Mouse (Mus musculus) lung, embryonic 14.5 days (tissue): Measurements from ENCODE around the gene Scarf2. TPM values are rescaled to one million over a fixed set of nuclear protein-coding genes. Genes with fewer than 3 reads are reported as not detected.
A peak's percentile ranks its signal among the peaks of the same experiment; 100 is the strongest.

Experiments used
- ATAC-seq: fragments of 200-750 bp; cut with Nextera tagmentation; 2 replicates; pipeline ENCODE4 v1.8.0; 2017; ENCODE audit warnings: mild to moderate bottlenecking, moderate TSS enrichment, moderate library complexity; ENCODE audit not compliant: insufficient read depth
- DNase-seq: peaks from one replicate; pipeline ENCODE4 v3.0.0-alpha.2; 2015
- H3K27ac ChIP-seq: fragments of 300-500 bp; sonication (generic); 2 replicates; pipeline ENCODE4 v1.5.1; 2014; ENCODE audit warnings: low read depth, mild to moderate bottlenecking, moderate library complexity
- H3K27me3 ChIP-seq: fragments of 300-500 bp; sonication (generic); 2 replicates; pipeline ENCODE4 v1.6.1; 2014; ENCODE audit warnings: low read length, control low read depth; ENCODE audit not compliant: insufficient read depth
- H3K36me3 ChIP-seq: fragments of 300-500 bp; sonication (generic); 2 replicates; pipeline ENCODE4 v1.6.1; 2014; ENCODE audit warnings: control low read depth; ENCODE audit not compliant: insufficient read depth
- H3K4me1 ChIP-seq: fragments of 300-500 bp; sonication (generic); 2 replicates; pipeline ENCODE4 v1.6.1; 2014; ENCODE audit warnings: antibody characterized with exemption, control low read depth; ENCODE audit not compliant: insufficient read depth
- H3K4me2 ChIP-seq: fragments of 300-500 bp; sonication (generic); 2 replicates; pipeline ENCODE4 v1.6.1; 2014; ENCODE audit warnings: mild to moderate bottlenecking
- H3K4me3 ChIP-seq: fragments of 300-500 bp; sonication (generic); 2 replicates; pipeline ENCODE4 v1.5.1; 2014; ENCODE audit warnings: low read depth, low read length
- H3K9ac ChIP-seq: fragments of 300-500 bp; sonication (generic); 2 replicates; pipeline ENCODE4 v1.6.1; 2014
- H3K9me3 ChIP-seq: fragments of 300-500 bp; sonication (generic); 2 replicates; pipeline ENCODE4 v1.6.1; 2016; ENCODE audit warnings: low read depth, low read length, control low read depth
- CTCF ChIP-seq: IDR thresholded peaks from 2 replicates; pipeline ENCODE4 v1.5.1; 2016; ENCODE audit warnings: antibody characterized with exemption, low read depth
- WGBS: fragments of 180-500 bp; shearing (Covaris S2); extraction: QIAGEN DNeasy Blood & Tissue Kit; methylation state at CpG from one replicate; pipeline ENCODE4 v1.1.7; 2014; 5-methylcytosine and 5-hydroxymethylcytosine counted together
- polyA plus RNA-seq: library from polyadenylated mRNA; unstranded; fragments of >200 nt; fragmentation: Nextera tagmentation; extraction: Ambion mirVana; gene quantifications from 2 replicates; pipeline ENCODE4 v1.2.1, GENCODE M21; 2014

The Scarf2 gene
- polyA plus RNA-seq, 1 experiment from 2014 or later, result 36.3 TPM

GRCm38 (mm10) chr16:17798321-17799180 is 1.5 kb downstream of the Scarf2 start:
- 3% methylated on average over 39 of the region's 45 CpGs for WGBS
- Histone ChIP-seq H3K4me2 (peak overlapping the region; percentile 82), H3K9ac (peak overlapping the region; percentile 93), H3K27ac (peak overlapping the region; percentile 97), H3K27me3 (peaks cover 29% of the 10 kb centered on the region), H3K4me3 (peak overlapping the region; percentile 79), H3K4me1 (peaks cover 33% of the 10 kb centered on the region), H3K9me3 (no peaks in the 10 kb centered on the region), H3K36me3 (peaks cover 18% of the 10 kb centered on the region)
- DNase-seq (peak; percentile 91), ATAC-seq (peak; percentile 79)
- TF ChIP-seq CTCF, result no peak

- Histone ChIP-seq H3K9ac (no peak overlapping the region), H3K4me3 (peak overlapping the region; percentile 79; the same call in 1 of the 2 replicates)
- no peak for TF ChIP-seq CTCF
Measured at GRCm38 (mm10) chr16:17799584-17799983, 2.5 kb downstream of the Scarf2 start.

GRCm38 (mm10) chr16:17801777-17802455 is 4.8 kb downstream of the Scarf2 start:
- peaks cover 37% of the 10 kb centered on the region; the same call in 1 of the 2 replicates for H3K36me3 ChIP-seq
- WGBS, result 20% methylated on average over 7 of the region's 7 CpGs
- H3K4me3 ChIP-seq, result peak overlapping the region; percentile 31
- peaks cover 61% of the 10 kb centered on the region for H3K27me3 ChIP-seq
- DNase-seq, result peak; percentile 51
- no peak overlapping the region for H3K27ac ChIP-seq
- H3K4me2 ChIP-seq, result peak overlapping the region; percentile 59
- no peak for TF ChIP-seq CTCF
- no peaks in the 10 kb centered on the region for H3K9me3 ChIP-seq
- ATAC-seq, result no peak
- no peak overlapping the region for H3K9ac ChIP-seq
- peaks cover 46% of the 10 kb centered on the region for H3K4me1 ChIP-seq

More at GRCm38 (mm10) chr16:17799584-17799983, 2.5 kb downstream of the Scarf2 start:
- peak overlapping the region; percentile 82 for H3K4me2 ChIP-seq
- DNase-seq, result no peak
- H3K27ac ChIP-seq, result no peak overlapping the region
- ATAC-seq, result no peak
- H3K27me3 ChIP-seq, result peaks cover 38% of the 10 kb centered on the region
- peaks cover 22% of the 10 kb centered on the region; the same call in 1 of the 2 replicates for H3K36me3 ChIP-seq
- peaks cover 43% of the 10 kb centered on the region for H3K4me1 ChIP-seq
- H3K9me3 ChIP-seq, result no peaks in the 10 kb centered on the region

DNA sequence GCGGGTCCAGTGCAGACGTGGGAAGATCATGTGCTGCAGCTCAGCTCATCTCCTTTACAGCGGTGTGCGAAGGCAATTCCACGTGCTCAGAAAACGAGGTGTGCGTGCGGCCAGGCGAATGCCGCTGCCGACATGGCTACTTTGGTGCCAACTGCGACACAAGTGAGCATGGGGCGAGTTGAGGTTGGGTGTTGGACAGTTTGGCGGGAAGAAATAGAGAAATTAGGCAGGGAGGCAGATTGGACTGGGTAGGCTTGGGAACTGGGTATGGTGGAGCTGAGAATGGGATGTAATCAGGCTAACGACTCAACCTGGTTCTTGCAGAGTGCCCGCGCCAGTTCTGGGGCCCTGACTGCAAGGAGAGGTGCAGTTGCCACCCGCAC is 5.4 kb downstream of the Scarf2 start:
- ATAC-seq, result no peak
- 26% methylated on average over 18 of the region's 18 CpGs for WGBS
- TF ChIP-seq CTCF, result no peak
- DNase-seq, result peak; percentile 25
- Histone ChIP-seq H3K9ac (peak overlapping the region; percentile 29), H3K4me3 (peak overlapping the region; percentile 31), H3K4me2 (peak overlapping the region; percentile 59), H3K27me3 (peaks cover 63% of the 10 kb centered on the region), H3K36me3 (peaks cover 42% of the 10 kb centered on the region; the same call in 1 of the 2 replicates), H3K27ac (no peak overlapping the region), H3K9me3 (no peaks in the 10 kb centered on the region), H3K4me1 (peaks cover 50% of the 10 kb centered on the region)

GRCm38 (mm10) chr16:17802839-17803674 is 6.0 kb downstream of the Scarf2 start:
- 0 out of 2 replicates have a peak, but pooled peaks have one; percentile 18 for TF ChIP-seq CTCF
- Histone ChIP-seq H3K27me3 (peaks cover 61% of the 10 kb centered on the region), H3K4me2 (peak overlapping the region; percentile 59), H3K27ac (no peak overlapping the region), H3K4me3 (peak overlapping the region; percentile 31), H3K36me3 (peaks cover 48% of the 10 kb centered on the region), H3K9me3 (no peaks in the 10 kb centered on the region), H3K4me1 (peaks cover 56% of the 10 kb centered on the region), H3K9ac (peak overlapping the region; percentile 29)
- ATAC-seq (no peak), DNase-seq (peak; percentile 58)
- WGBS, result 16% methylated on average over 83 of the region's 83 CpGs

DNA sequence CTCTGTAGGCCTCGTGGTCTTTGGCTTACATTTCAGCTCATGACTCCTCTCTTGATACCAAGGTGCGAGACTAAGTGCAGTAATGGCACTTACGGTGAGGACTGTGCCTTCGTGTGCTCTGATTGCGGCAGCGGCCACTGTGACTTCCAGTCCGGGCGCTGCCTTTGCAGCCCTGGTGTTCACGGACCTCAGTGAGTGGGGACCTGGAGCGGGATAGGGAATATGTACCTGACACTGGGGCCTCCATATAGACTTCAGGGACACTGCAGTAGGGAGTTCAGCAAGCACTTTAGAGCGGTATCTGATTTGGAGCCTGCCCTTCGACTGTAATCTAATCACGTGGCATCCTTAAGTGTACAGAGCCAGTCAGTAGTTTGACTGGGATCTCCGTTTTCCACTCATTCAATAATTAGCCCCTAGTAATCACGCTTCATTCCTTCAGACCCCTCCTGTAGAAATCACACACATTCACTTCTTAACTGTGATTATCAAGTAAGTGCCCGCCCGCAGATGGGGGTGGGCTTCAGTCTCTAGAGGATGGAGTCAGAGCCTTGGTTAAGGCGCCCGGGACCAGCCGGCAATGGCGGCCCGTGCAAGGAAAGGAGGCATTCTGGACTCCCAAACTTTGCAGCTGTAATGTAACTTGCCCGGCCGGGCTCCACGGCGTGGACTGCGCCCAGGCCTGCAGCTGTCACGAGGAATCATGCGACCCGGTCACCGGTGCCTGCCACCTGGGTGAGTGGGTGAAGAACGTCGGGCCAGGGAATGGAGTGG is 6.8 kb downstream of the Scarf2 start:
- peak; percentile 24 for DNase-seq
- Histone ChIP-seq H3K27me3 (peaks cover 58% of the 10 kb centered on the region), H3K4me3 (peak overlapping the region; percentile 28), H3K36me3 (peaks cover 55% of the 10 kb centered on the region), H3K9ac (peak overlapping the region; percentile 29; the same call in 1 of the 2 replicates), H3K4me1 (peaks cover 56% of the 10 kb centered on the region), H3K4me2 (peak overlapping the region; percentile 59), H3K9me3 (no peaks in the 10 kb centered on the region), H3K27ac (0 out of 2 replicates have a peak overlapping the region, but pooled peaks have one; percentile 4)
- no peak; the same call in 1 of the 2 replicates for ATAC-seq
- WGBS, result 32% methylated on average over 33 of the region's 33 CpGs
- TF ChIP-seq CTCF, result no peak
